Mouse (Mus musculus) intestine, embryonic 14.5 days (tissue): ENCODE measurements around the gene Pim1. TPM values are rescaled to one million over a fixed set of nuclear protein-coding genes. Genes with fewer than 3 reads are reported as not detected.

Experiments
- ATAC-seq: fragments of 200-750 bp; cut with Nextera tagmentation; replicated peaks from 2 replicates; pipeline ENCODE4 v1.8.0; 2017; ENCODE audit warnings: low read depth, moderate number of reproducible peaks, moderate TSS enrichment, moderate library complexity; ENCODE audit not compliant: low FRiP score, low TSS enrichment
- DNase-seq: peaks from one replicate; pipeline ENCODE4 v3.0.0-alpha.2; 2018; ENCODE audit warnings: low spot score
- H3K27ac ChIP-seq: fragments of 300-500 bp; sonication (generic); 2 replicates; pipeline ENCODE4 v1.5.1; 2014; ENCODE audit warnings: low read depth, mild to moderate bottlenecking, control low read depth
- H3K27me3 ChIP-seq: fragments of 300-500 bp; sonication (generic); replicated peaks from 2 replicates; pipeline ENCODE4 v1.6.1; 2014; ENCODE audit warnings: low read length, control low read depth; ENCODE audit not compliant: control insufficient read depth, insufficient read depth
- H3K36me3 ChIP-seq: fragments of 300-500 bp; sonication (generic); 2 replicates; pipeline ENCODE4 v1.6.1; 2014; ENCODE audit warnings: low read length, control low read depth; ENCODE audit not compliant: control insufficient read depth, insufficient read depth
- H3K4me1 ChIP-seq: fragments of 300-500 bp; sonication (generic); replicated peaks from 2 replicates; pipeline ENCODE4 v1.6.1; 2014; ENCODE audit warnings: low read length, control low read depth, mixed read lengths; ENCODE audit not compliant: control insufficient read depth, insufficient read depth
- H3K4me2 ChIP-seq: fragments of 300-500 bp; sonication (generic); 2 replicates; pipeline ENCODE4 v1.6.1; 2014; ENCODE audit warnings: low read length
- H3K4me3 ChIP-seq: fragments of 300-500 bp; sonication (generic); 2 replicates; pipeline ENCODE4 v1.5.1; 2014; ENCODE audit warnings: low read depth, low read length, control low read depth, mixed read lengths
- H3K9ac ChIP-seq: fragments of 300-500 bp; sonication (generic); 2 replicates; pipeline ENCODE4 v1.6.1; 2014; ENCODE audit warnings: mild to moderate bottlenecking, low read length
- H3K9me3 ChIP-seq: fragments of 300-500 bp; sonication (generic); 2 replicates; pipeline ENCODE4 v1.6.1; 2016; ENCODE audit warnings: low read length, control low read depth; ENCODE audit not compliant: control insufficient read depth
- WGBS: fragments of 180-500 bp; shearing (Covaris S2); extraction: QIAGEN DNeasy Blood & Tissue Kit; methylation state at CpG from one replicate; pipeline ENCODE4 v1.1.7; 2014; 5-methylcytosine and 5-hydroxymethylcytosine counted together
- polyA plus RNA-seq: library from polyadenylated mRNA; unstranded; fragments of >200 nt; fragmentation: Nextera tagmentation; extraction: Ambion mirVana; gene quantifications from 2 replicates; pipeline ENCODE4 v1.2.1, GENCODE M21; 2014

The Pim1 gene
- polyA plus RNA-seq, 1 experiment from 2014 or later: 13.6 TPM

- Histone ChIP-seq H3K4me1 (no peaks in the 10 kb centered on the region), H3K4me3 (no peak overlapping the region), H3K27me3 (no peaks in the 10 kb centered on the region), H3K9me3 (no peaks in the 10 kb centered on the region), H3K9ac (no peak overlapping the region), H3K27ac (no peak overlapping the region), H3K36me3 (no peaks in the 10 kb centered on the region), H3K4me2 (no peak overlapping the region)
- DNase-seq (no peak), ATAC-seq (no peak)
- WGBS: 74% methylated on average over 4 of the region's 4 CpGs
These were observed 14.1 kb upstream of the Pim1 start for GRCm38 (mm10) chr17:29476461-29476860.

GRCm38 (mm10) chr17:29477357-29477756 is 13.2 kb upstream of the Pim1 start:
- H3K9ac ChIP-seq: no peak overlapping the region
- H3K4me3 ChIP-seq: no peak overlapping the region
- no peaks in the 10 kb centered on the region for H3K4me1 ChIP-seq
- 0 out of 2 replicates have a peak, but pooled peaks cover under 1% of the 10 kb centered on the region for H3K9me3 ChIP-seq
- no peak for DNase-seq
- H3K27ac ChIP-seq: no peak overlapping the region
- ATAC-seq: no peak
- 89% methylated on average over 10 of the region's 10 CpGs for WGBS
- no peak overlapping the region for H3K4me2 ChIP-seq
- H3K36me3 ChIP-seq: no peaks in the 10 kb centered on the region
- H3K27me3 ChIP-seq: no peaks in the 10 kb centered on the region

- no peak for ATAC-seq
These were observed 12.3 kb upstream of the Pim1 start for GRCm38 (mm10) chr17:29478271-29478670.

GRCm38 (mm10) chr17:29480256-29480655 is 10.3 kb upstream of the Pim1 start:
- ATAC-seq: no peak

More at GRCm38 (mm10) chr17:29478271-29478670, 12.3 kb upstream of the Pim1 start:
- no peaks in the 10 kb centered on the region for H3K27me3 ChIP-seq
- no peaks in the 10 kb centered on the region for H3K4me1 ChIP-seq
- H3K4me2 ChIP-seq: no peak overlapping the region
- no peak overlapping the region for H3K27ac ChIP-seq
- H3K36me3 ChIP-seq: no peaks in the 10 kb centered on the region
- H3K4me3 ChIP-seq: no peak overlapping the region
- no peak for DNase-seq
- H3K9ac ChIP-seq: no peak overlapping the region
- H3K9me3 ChIP-seq: 0 out of 2 replicates have a peak, but pooled peaks cover 2% of the 10 kb centered on the region
- WGBS: 87% methylated on average over 4 of the region's 4 CpGs

GRCm38 (mm10) chr17:29482632-29483031 is 7.9 kb upstream of the Pim1 start:
- Histone ChIP-seq H3K4me1 (no peaks in the 10 kb centered on the region), H3K9me3 (0 out of 2 replicates have a peak, but pooled peaks cover 2% of the 10 kb centered on the region), H3K27ac (no peak overlapping the region), H3K4me3 (no peak overlapping the region), H3K27me3 (no peaks in the 10 kb centered on the region), H3K36me3 (no peaks in the 10 kb centered on the region), H3K4me2 (no peak overlapping the region), H3K9ac (no peak overlapping the region)
- ATAC-seq: no peak
- DNase-seq: no peak
- WGBS: 92% methylated on average over 7 of the region's 7 CpGs

More at GRCm38 (mm10) chr17:29480256-29480655, 10.3 kb upstream of the Pim1 start:
- Histone ChIP-seq H3K9me3 (0 out of 2 replicates have a peak, but pooled peaks cover 2% of the 10 kb centered on the region), H3K4me3 (no peak overlapping the region), H3K4me2 (no peak overlapping the region), H3K36me3 (no peaks in the 10 kb centered on the region), H3K9ac (no peak overlapping the region), H3K4me1 (no peaks in the 10 kb centered on the region), H3K27ac (no peak overlapping the region), H3K27me3 (no peaks in the 10 kb centered on the region)
- DNase-seq: no peak
- 80% methylated on average over 2 of the region's 2 CpGs for WGBS

GRCm38 (mm10) chr17:29483282-29483681 is 7.3 kb upstream of the Pim1 start:
- H3K9me3 ChIP-seq: 0 out of 2 replicates have a peak, but pooled peaks cover 2% of the 10 kb centered on the region
- WGBS: 94% methylated on average over 2 of the region's 2 CpGs
- no peaks in the 10 kb centered on the region for H3K27me3 ChIP-seq
- H3K4me3 ChIP-seq: no peak overlapping the region
- H3K4me2 ChIP-seq: no peak overlapping the region
- ATAC-seq: no peak
- H3K9ac ChIP-seq: no peak overlapping the region
- no peaks in the 10 kb centered on the region for H3K4me1 ChIP-seq
- H3K27ac ChIP-seq: no peak overlapping the region
- H3K36me3 ChIP-seq: no peaks in the 10 kb centered on the region
- DNase-seq: no peak

GRCm38 (mm10) chr17:29484431-29484830 is 6.1 kb upstream of the Pim1 start:
- Histone ChIP-seq H3K9ac (no peak overlapping the region), H3K36me3 (no peaks in the 10 kb centered on the region), H3K9me3 (0 out of 2 replicates have a peak, but pooled peaks cover 2% of the 10 kb centered on the region), H3K4me1 (0 out of 2 replicates have a peak, but pooled peaks cover 3% of the 10 kb centered on the region), H3K4me2 (no peak overlapping the region), H3K27me3 (no peaks in the 10 kb centered on the region), H3K4me3 (no peak overlapping the region), H3K27ac (no peak overlapping the region)
- WGBS: 85% methylated on average over 2 of the region's 2 CpGs
- no peak for DNase-seq
- ATAC-seq: no peak

- Histone ChIP-seq H3K9ac (no peak overlapping the region), H3K36me3 (no peaks in the 10 kb centered on the region), H3K4me3 (no peak overlapping the region), H3K4me1 (0 out of 2 replicates have a peak, but pooled peaks cover 3% of the 10 kb centered on the region), H3K9me3 (0 out of 2 replicates have a peak, but pooled peaks cover 2% of the 10 kb centered on the region), H3K27ac (no peak overlapping the region), H3K27me3 (no peaks in the 10 kb centered on the region), H3K4me2 (no peak overlapping the region)
- DNase-seq (no peak), ATAC-seq (no peak)
- 74% methylated on average over 3 of the region's 3 CpGs for WGBS
These were observed 5.0 kb upstream of the Pim1 start for GRCm38 (mm10) chr17:29485336-29486233.
